Mouse (Mus musculus) neutrophil, adult 65 days (primary cell): ENCODE data around the gene H2-T3. TPM values are rescaled to one million over a fixed set of nuclear protein-coding genes. Genes with fewer than 3 reads are reported as not detected.

Experiments
- total RNA-seq: library from RNA; stranded (reverse); gene quantifications from 2 replicates; pipeline ENCODE4 v1.2.4, GENCODE M21; 2023

Gene H2-T3
- not detected in 2 replicates for total RNA-seq

DNA sequence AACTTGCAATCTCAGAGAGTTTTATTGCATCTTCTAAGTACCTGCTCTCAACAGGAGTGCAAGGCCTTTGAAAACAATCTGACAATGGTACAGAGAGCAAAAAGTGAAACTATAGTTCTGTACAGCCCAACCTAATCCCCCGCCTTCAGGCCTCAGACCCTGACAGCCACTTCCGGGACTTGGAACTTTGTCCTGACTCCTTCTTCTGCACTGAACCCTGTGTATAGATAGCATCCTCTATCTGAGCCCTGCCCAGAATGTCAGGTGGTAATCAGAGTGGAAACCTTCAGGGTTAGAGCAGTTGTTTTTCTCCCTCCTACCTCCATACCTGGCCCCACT is at the start of gene H2-T3:
TSS of gene H2-T3 (minus strand) at position 119 of the 339 bp plus-strand sequence.

DNA sequence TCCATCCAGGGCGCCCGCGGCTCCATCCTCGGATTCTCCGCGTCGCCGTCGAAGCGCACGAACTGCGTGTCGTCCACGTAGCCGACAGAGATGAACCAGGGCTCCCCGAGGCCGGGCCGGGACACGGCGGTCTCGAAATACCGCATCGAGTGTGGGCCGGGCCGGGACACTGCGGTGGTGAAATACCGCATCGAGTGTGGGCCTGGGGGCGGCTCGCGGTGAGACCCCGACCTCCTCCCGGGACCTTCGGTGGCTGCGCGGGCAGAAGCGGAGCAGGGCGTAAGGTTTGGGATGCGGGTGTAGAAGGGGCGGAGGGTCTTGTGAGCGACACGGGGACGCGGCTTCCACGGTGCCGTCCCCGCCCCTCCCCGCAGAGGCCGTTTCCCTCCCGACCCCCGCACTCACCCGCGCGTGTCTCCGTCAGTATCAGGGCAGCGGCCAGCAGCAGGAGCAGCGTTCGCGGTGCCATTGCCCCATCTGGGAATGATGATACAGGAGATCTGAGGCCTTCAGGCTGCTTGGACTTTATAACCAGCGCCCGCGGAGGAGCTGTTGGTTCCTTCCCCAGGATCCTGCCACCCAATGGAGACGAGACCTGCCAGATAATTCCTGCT is 21.9 kb downstream of the H2-T3 start, which contains the start of gene Gm8909:
TSS of gene Gm8909 (minus strand) at position 499 of the 614 bp plus-strand sequence.

Other genes with a start within 250 kb of the H2-T3 start
- 66.5 and 97.8 TPM in 2 replicates for gene Abcf1, start 220.5 kb downstream of the H2-T3 start, total RNA-seq
- 43.4 and 73.5 TPM in 2 replicates for gene Gnl1, start 210.4 kb downstream of the H2-T3 start, total RNA-seq
- 26.3 and 32.8 TPM in 2 replicates for gene Prr3, start 210.1 kb downstream of the H2-T3 start, total RNA-seq
- 37.5 and 37.7 TPM in 2 replicates for gene H2-T24, start 169.7 kb downstream of the H2-T3 start, total RNA-seq
- 151 and 156 TPM in 2 replicates for gene H2-T23, start 157.4 kb downstream of the H2-T3 start, total RNA-seq
- gene H2-T22, start 147.5 kb downstream of the H2-T3 start, total RNA-seq: 31.0 and 31.3 TPM in 2 replicates
- gene Gm6034, start 147.3 kb downstream of the H2-T3 start, total RNA-seq: 0.29 TPM in 1 of 2 replicates, not detected in the other
- 34.1 and 46.2 TPM in 2 replicates for gene Gm11127, start 131.9 kb downstream of the H2-T3 start, total RNA-seq
- 0.68 and 1.4 TPM in 2 replicates for gene Gm19684, start 68.6 kb downstream of the H2-T3 start, total RNA-seq
- 1.6 and 2.5 TPM in 2 replicates for gene Gm7030, start 60.9 kb downstream of the H2-T3 start, total RNA-seq
- gene Gm8909, start 21.8 kb downstream of the H2-T3 start, total RNA-seq: not detected in 2 replicates
- 28.8 and 46.8 TPM in 2 replicates for gene Rpp21, start 67.8 kb upstream of the H2-T3 start, total RNA-seq
- 49.7 and 70.0 TPM in 2 replicates for gene Trim39, start 82.0 kb upstream of the H2-T3 start, total RNA-seq
- not detected in 2 replicates for gene H2-M10.2, start 96.2 kb upstream of the H2-T3 start, total RNA-seq
- gene H2-M10.1, start 135.9 kb upstream of the H2-T3 start, total RNA-seq: not detected in 2 replicates
- not detected in 2 replicates for gene H2-M10.3, start 178.1 kb upstream of the H2-T3 start, total RNA-seq